In the genomic region with DNA sequence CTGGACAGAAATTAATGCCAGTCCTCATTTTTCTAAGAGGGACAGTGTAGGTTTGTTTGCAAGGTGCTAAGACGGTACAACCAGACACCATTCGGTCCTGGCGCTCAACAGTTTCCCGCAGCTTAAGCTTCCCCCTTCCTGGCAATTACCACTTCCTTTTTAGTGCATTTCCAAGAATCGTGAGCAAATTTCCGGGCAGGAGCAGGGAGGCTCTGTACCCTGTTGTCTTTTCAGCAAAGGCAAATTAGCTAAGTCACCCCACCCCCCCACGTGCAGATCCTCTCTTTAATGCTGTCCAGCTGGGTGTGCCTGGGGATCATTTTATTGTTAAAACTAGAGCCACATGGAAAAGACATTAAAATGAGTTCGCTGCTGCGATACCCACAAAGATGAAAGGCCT, we compare ENCODE assay signal across 9 mouse cellular contexts.
A peak's percentile ranks its signal among the peaks of the same experiment; 100 is the strongest.
DNase-seq lines count a peak whose midpoint lies in the region; ATAC-seq and TF ChIP-seq lines count a peak whose summit lies in the region.
"Had no signal": no experiment of that assay in that cellular context is flagged by ENCODE, and none has a peak within 500 bp of the region (broad histone marks: within the 10 kb centered on the region; RNA-seq: fewer than 3 reads in every experiment).

No protein-coding gene starts in this region.

- H3K27me3 ChIP-seq in G1E (ENCODE audit: insufficient read depth, low read length), result peaks cover 12% of the 10 kb centered on the region
- H3K27me3 ChIP-seq in liver, postnatal 0 days (ENCODE audit: insufficient read depth, low read length), result no peaks in the 10 kb centered on the region
- H3K27me3 ChIP-seq in midbrain, embryonic 14.5 days (ENCODE audit: control insufficient read depth, insufficient read depth, low read length), result no peaks in the 10 kb centered on the region
- H3K27me3 ChIP-seq in forebrain, embryonic 13.5 days, result 0 out of 2 replicates have a peak, but pooled peaks cover 3% of the 10 kb centered on the region
- H3K27me3 ChIP-seq: heart, embryonic 13.5 days had no signal

- H3K27ac ChIP-seq in liver, postnatal 0 days (ENCODE audit: low read depth), result peak overlapping the region; percentile 57
- H3K27ac ChIP-seq in midbrain, embryonic 14.5 days (replicated peaks; ENCODE audit: low read depth, low read length), result no peak overlapping the region
- H3K27ac ChIP-seq in forebrain, embryonic 13.5 days, result no peak overlapping the region
- H3K27ac ChIP-seq: heart, embryonic 13.5 days had no signal

- peak; percentile 76 for TF ChIP-seq EP300 in liver, postnatal 0 days (IDR thresholded peaks at IDR 0.05; ENCODE audit: low read depth)

- H3K4me1 ChIP-seq in G1E (ENCODE audit: insufficient read depth, low read depth, low read length), result peaks cover 19% of the 10 kb centered on the region
- H3K4me1 ChIP-seq in liver, postnatal 0 days (ENCODE audit: insufficient read depth), result peaks cover 7% of the 10 kb centered on the region; the same call in 1 of the 2 replicates
- H3K4me1 ChIP-seq in midbrain, embryonic 14.5 days (ENCODE audit: control insufficient read depth, insufficient read depth, low read length), result no peaks in the 10 kb centered on the region
- H3K4me1 ChIP-seq in forebrain, embryonic 13.5 days, result peaks cover 12% of the 10 kb centered on the region

- H3K9me3 ChIP-seq in G1E (replicated peaks), result 0 out of 2 replicates have a peak, but pooled peaks cover 2% of the 10 kb centered on the region
- no peaks in the 10 kb centered on the region for H3K9me3 ChIP-seq in liver, postnatal 0 days (ENCODE audit: low read length)
- H3K9me3 ChIP-seq in midbrain, embryonic 14.5 days (ENCODE audit: control insufficient read depth, low read length), result no peaks in the 10 kb centered on the region
- H3K9me3 ChIP-seq in forebrain, embryonic 13.5 days (replicated peaks), result no peaks in the 10 kb centered on the region
- H3K9me3 ChIP-seq: heart, embryonic 13.5 days had no signal

- H3K4me3 ChIP-seq in G1E (ENCODE audit: low read depth, low read length), result no peak overlapping the region; the same call in 1 of the 2 replicates
- H3K4me3 ChIP-seq in liver, postnatal 0 days (ENCODE audit: low read depth, low read length), result no peak overlapping the region
- no peak overlapping the region for H3K4me3 ChIP-seq in midbrain, embryonic 14.5 days (replicated peaks; ENCODE audit: low read depth, low read length)
- no peak overlapping the region for H3K4me3 ChIP-seq in forebrain, embryonic 13.5 days
- H3K4me3 ChIP-seq: heart, embryonic 13.5 days had no signal

- 0 out of 2 replicates have a peak overlapping the region, but pooled peaks have one; percentile 26 for H3K4me2 ChIP-seq in liver, postnatal 0 days (ENCODE audit: low read depth, low read length)
- H3K4me2 ChIP-seq in midbrain, embryonic 14.5 days (ENCODE audit: low read length), result no peak overlapping the region
- no peak overlapping the region for H3K4me2 ChIP-seq in forebrain, embryonic 13.5 days
- H3K4me2 ChIP-seq: heart, embryonic 13.5 days had no signal

- peak; percentile 51 for DNase-seq in G1E (ENCODE audit: low spot score)
- peak; percentile 49 for DNase-seq in heart, postnatal 4 days
- peak; percentile 28 for DNase-seq in liver, postnatal 0 days
- DNase-seq in midbrain, embryonic 14.5 days, result no peak
- DNase-seq in adrenal gland, postnatal 25 days, result no peak
- no peak for DNase-seq in frontal cortex, postnatal 10 days (ENCODE audit: low spot score in 2 of 2)

- ATAC-seq in G1E (ENCODE audit: extremely low read depth, insufficient number of reproducible peaks, low FRiP score, poor library complexity, severe bottlenecking), result peak; percentile 69
- ATAC-seq in common myeloid progenitor, adult 5-6 weeks (replicated peaks; ENCODE audit: low read depth, poor library complexity, severe bottlenecking), result peak; percentile 58
- ATAC-seq in liver, postnatal 0 days, result peak; percentile 59
- ATAC-seq in midbrain, embryonic 14.5 days (ENCODE audit: low FRiP score, low TSS enrichment), result no peak
- ATAC-seq in forebrain, embryonic 13.5 days, result no peak

- H3K9ac ChIP-seq in liver, postnatal 0 days (replicated peaks), result no peak overlapping the region
- no peak overlapping the region for H3K9ac ChIP-seq in midbrain, embryonic 14.5 days (replicated peaks; ENCODE audit: low read length)
- no peak overlapping the region for H3K9ac ChIP-seq in forebrain, embryonic 13.5 days
- H3K9ac ChIP-seq: heart, embryonic 13.5 days had no signal

- TF ChIP-seq CTCF in G1E (IDR thresholded peaks at IDR 0.05; ENCODE audit: low read depth, low read length), result no peak
- no peak for TF ChIP-seq CTCF in liver, postnatal 0 days (IDR thresholded peaks at IDR 0.05; ENCODE audit: low read depth)

- 38% methylated on average over 9 of the region's 9 CpGs for WGBS in liver, postnatal 0 days (ENCODE audit: insufficient replicate concordance)
- WGBS in midbrain, embryonic 14.5 days, result 51% methylated on average over 9 of the region's 9 CpGs
- WGBS in forebrain, embryonic 13.5 days, result 46% methylated on average over 9 of the region's 9 CpGs

- no peaks in the 10 kb centered on the region for H3K36me3 ChIP-seq in G1E (replicated peaks)
- no peaks in the 10 kb centered on the region; the same call in 1 of the 2 replicates for H3K36me3 ChIP-seq in liver, postnatal 0 days (replicated peaks; ENCODE audit: insufficient read depth, low read length)
- no peaks in the 10 kb centered on the region for H3K36me3 ChIP-seq in midbrain, embryonic 14.5 days (ENCODE audit: control insufficient read depth, insufficient read depth, low read length)
- H3K36me3 ChIP-seq in forebrain, embryonic 13.5 days (ENCODE audit: poor library complexity, severe bottlenecking), result no peaks in the 10 kb centered on the region
- H3K36me3 ChIP-seq: heart, embryonic 13.5 days had no signal

Comparison
In these comparisons a context has a peak if more than half of its experiments do, and no peak if none do; other contexts are left out.
1. ATAC-seq: peak in G1E (single experiment), common myeloid progenitor, adult 5-6 weeks (single experiment) and liver, postnatal 0 days (single experiment); none in midbrain, embryonic 14.5 days (single experiment) and forebrain, embryonic 13.5 days (single experiment).
2. DNase-seq: peak in G1E (single experiment), heart, postnatal 4 days (single experiment) and liver, postnatal 0 days (single experiment); none in midbrain, embryonic 14.5 days (single experiment), adrenal gland, postnatal 25 days (single experiment) and frontal cortex, postnatal 10 days (0 of 2).